Mouse (Mus musculus) embryonic facial prominence, embryonic 10.5 days (tissue): ENCODE results near the gene Kpna2. TPM values are rescaled to one million over a fixed set of nuclear protein-coding genes. Genes with fewer than 3 reads are reported as not detected.
"Not testable (repeated sequence)": the region's sequence is repeated elsewhere in the genome, so short reads cannot be mapped to it uniquely, and the experiment has no call there.

ENCODE experiments used
- DNase-seq: peaks from one replicate; pipeline ENCODE4 v3.0.0-alpha.2; 2017; ENCODE audit warnings: low spot score
- H3K27ac ChIP-seq: fragments of 300-500 bp; sonication (generic); replicated peaks from 2 replicates; pipeline ENCODE4 v1.5.1; 2016; ENCODE audit warnings: mild to moderate bottlenecking
- H3K27me3 ChIP-seq: fragments of 300-500 bp; sonication (generic); replicated peaks from 2 replicates; pipeline ENCODE4 v1.6.1; 2016; ENCODE audit warnings: low read depth, mild to moderate bottlenecking; ENCODE audit not compliant: poor library complexity, severe bottlenecking
- H3K36me3 ChIP-seq: fragments of 300-500 bp; sonication (generic); replicated peaks from 2 replicates; pipeline ENCODE4 v1.6.1; 2016; ENCODE audit warnings: mild to moderate bottlenecking, moderate library complexity
- H3K4me1 ChIP-seq: fragments of 300-500 bp; sonication (generic); 2 replicates; pipeline ENCODE4 v1.6.1; 2016
- H3K4me3 ChIP-seq: fragments of 300-500 bp; sonication (generic); 2 replicates; pipeline ENCODE4 v1.5.1; 2016; ENCODE audit warnings: mild to moderate bottlenecking, moderate library complexity
- H3K9me3 ChIP-seq: fragments of 300-500 bp; sonication (generic); 2 replicates; pipeline ENCODE4 v1.6.1; 2016; ENCODE audit warnings: mild to moderate bottlenecking
- WGBS: fragments of 180-500 bp; shearing (Covaris S2); methylation state at CpG from one replicate; pipeline ENCODE4 v1.1.7; 2016; 5-methylcytosine and 5-hydroxymethylcytosine counted together
- polyA plus RNA-seq: library from polyadenylated mRNA; unstranded; fragments of >200 nt; fragmentation: Nextera tagmentation; extraction: Ambion mirVana; gene quantifications from 2 replicates; pipeline ENCODE4 v1.2.1, GENCODE M21; 2016

The Kpna2 gene
- polyA plus RNA-seq, 1 experiment from 2014 or later, result 631 TPM

GRCm38 (mm10) chr11:107027431-107028274, 28.3 kb upstream of the Kpna2 start:
- Histone ChIP-seq H3K9me3 (no peaks in the 10 kb centered on the region), H3K27ac (peak overlapping the region; percentile 85), H3K4me1 (peaks cover 62% of the 10 kb centered on the region), H3K4me3 (peak overlapping the region; percentile 65), H3K36me3 (no peaks in the 10 kb centered on the region), H3K27me3 (peaks cover 57% of the 10 kb centered on the region)
- WGBS, result 2% methylated on average over 107 of the region's 107 CpGs
- peak; percentile 89 for DNase-seq

- Histone ChIP-seq H3K9me3 (no peaks in the 10 kb centered on the region), H3K36me3 (no peaks in the 10 kb centered on the region), H3K27ac (no peak overlapping the region), H3K27me3 (peaks cover 59% of the 10 kb centered on the region), H3K4me3 (peak overlapping the region; percentile 65), H3K4me1 (peaks cover 54% of the 10 kb centered on the region)
- no peak for DNase-seq
- 12% methylated on average over 12 of the region's 12 CpGs for WGBS
Measured at GRCm38 (mm10) chr11:107026554-107027430, 27.5 kb upstream of the Kpna2 start.

GRCm38 (mm10) chr11:107025411-107026321, 26.3 kb upstream of the Kpna2 start, which contains the start of gene 1810010H24Rik:
Gene 1810010H24Rik (plus strand): TSS chr11:107025681.
- peaks cover 56% of the 10 kb centered on the region for H3K27me3 ChIP-seq
- peak within 1 kb of the TSS; percentile 65 for H3K4me3 ChIP-seq
- peak; percentile 61 for DNase-seq
- no peaks in the 10 kb centered on the region for H3K9me3 ChIP-seq
- WGBS, result under 1% methylated on average over 45 of the region's 45 CpGs
- no peaks in the 10 kb centered on the region for H3K36me3 ChIP-seq
- H3K27ac ChIP-seq, result peak within 1 kb of the TSS; percentile 74
- H3K4me1 ChIP-seq, result peaks cover 50% of the 10 kb centered on the region

- DNase-seq, result no peak
- H3K4me3 ChIP-seq, result peak overlapping the region; percentile 65
- no peak overlapping the region for H3K27ac ChIP-seq
- peaks cover 50% of the 10 kb centered on the region for H3K27me3 ChIP-seq
- 46% methylated on average over 4 of the region's 4 CpGs for WGBS
- H3K9me3 ChIP-seq, result no peaks in the 10 kb centered on the region
- H3K4me1 ChIP-seq, result peaks cover 50% of the 10 kb centered on the region
- no peaks in the 10 kb centered on the region for H3K36me3 ChIP-seq
Measured at GRCm38 (mm10) chr11:107024406-107024805, 25.1 kb upstream of the Kpna2 start.

GRCm38 (mm10) chr11:107022050-107022683, 22.8 kb upstream of the Kpna2 start:
- H3K36me3 ChIP-seq, result no peaks in the 10 kb centered on the region
- no peak overlapping the region for H3K4me3 ChIP-seq
- DNase-seq, result no peak
- no peak overlapping the region for H3K27ac ChIP-seq
- peaks cover 34% of the 10 kb centered on the region for H3K4me1 ChIP-seq
- peaks cover 44% of the 10 kb centered on the region for H3K27me3 ChIP-seq
- WGBS, result 91% methylated on average over 13 of the region's 13 CpGs
- no peaks in the 10 kb centered on the region for H3K9me3 ChIP-seq

- not testable (repeated sequence) for H3K4me3 ChIP-seq, DNase-seq, H3K36me3 ChIP-seq, H3K9me3 ChIP-seq, H3K27ac ChIP-seq
- Histone ChIP-seq H3K4me1 (peaks cover 17% of the 10 kb centered on the region), H3K27me3 (peaks cover 19% of the 10 kb centered on the region)
- WGBS, result 92% methylated on average over 5 of the region's 5 CpGs
Measured at GRCm38 (mm10) chr11:107019722-107020121, 20.4 kb upstream of the Kpna2 start.

- 66% methylated on average over 4 of the region's 4 CpGs for WGBS
- H3K27me3 ChIP-seq, result peaks cover 15% of the 10 kb centered on the region
Measured at GRCm38 (mm10) chr11:107019318-107019717, 20.0 kb upstream of the Kpna2 start.

GRCm38 (mm10) chr11:107018606-107019005, 19.3 kb upstream of the Kpna2 start:
- Histone ChIP-seq H3K36me3 (no peaks in the 10 kb centered on the region), H3K27me3 (peaks cover 9% of the 10 kb centered on the region), H3K27ac (no peak overlapping the region), H3K9me3 (no peaks in the 10 kb centered on the region), H3K4me3 (no peak overlapping the region), H3K4me1 (0 out of 2 replicates have a peak, but pooled peaks cover 8% of the 10 kb centered on the region)
- DNase-seq, result no peak
- 29% methylated on average over 8 of the region's 8 CpGs for WGBS

More at GRCm38 (mm10) chr11:107019318-107019717, 20.0 kb upstream of the Kpna2 start:
- no peak overlapping the region for H3K4me3 ChIP-seq
- no peak for DNase-seq
- H3K36me3 ChIP-seq, result no peaks in the 10 kb centered on the region
- no peaks in the 10 kb centered on the region for H3K9me3 ChIP-seq
- H3K27ac ChIP-seq, result no peak overlapping the region
- H3K4me1 ChIP-seq, result peaks cover 14% of the 10 kb centered on the region

GRCm38 (mm10) chr11:107017339-107017886, 18.1 kb upstream of the Kpna2 start:
- no peak overlapping the region; the same call in 1 of the 2 replicates for H3K27ac ChIP-seq
- H3K36me3 ChIP-seq, result no peaks in the 10 kb centered on the region
- H3K9me3 ChIP-seq, result no peaks in the 10 kb centered on the region
- 58% methylated on average over 6 of the region's 6 CpGs for WGBS
- 0 out of 2 replicates have a peak, but pooled peaks cover 8% of the 10 kb centered on the region for H3K4me1 ChIP-seq
- DNase-seq, result no peak
- H3K4me3 ChIP-seq, result no peak overlapping the region
- H3K27me3 ChIP-seq, result no peaks in the 10 kb centered on the region

GRCm38 (mm10) chr11:107016893-107017292, 17.6 kb upstream of the Kpna2 start:
- DNase-seq, result no peak
- 63% methylated on average over 1 of the region's 1 CpGs for WGBS
- no peaks in the 10 kb centered on the region for H3K36me3 ChIP-seq
- H3K4me3 ChIP-seq, result no peak overlapping the region
- H3K27me3 ChIP-seq, result no peaks in the 10 kb centered on the region
- no peaks in the 10 kb centered on the region for H3K9me3 ChIP-seq
- H3K4me1 ChIP-seq, result peaks cover 10% of the 10 kb centered on the region; the same call in 1 of the 2 replicates
- no peak overlapping the region; the same call in 1 of the 2 replicates for H3K27ac ChIP-seq

GRCm38 (mm10) chr11:107015535-107016187, 16.3 kb upstream of the Kpna2 start:
- H3K4me1 ChIP-seq, result peaks cover 18% of the 10 kb centered on the region
- not testable (repeated sequence) for H3K9me3 ChIP-seq
- WGBS, result 75% methylated on average over 11 of the region's 11 CpGs

More at GRCm38 (mm10) chr11:107015535-107016187, 16.3 kb upstream of the Kpna2 start:
- DNase-seq, H3K27ac ChIP-seq, H3K27me3 ChIP-seq, H3K4me3 ChIP-seq, H3K36me3 ChIP-seq: not testable (repeated sequence)
